8 mouse cellular contexts compared by ENCODE assay signal in genomic region chrX:98989574-98989973, GRCm38 (mm10). TPM values are rescaled to one million over a fixed set of nuclear protein-coding genes. Genes with fewer than 3 reads are reported as not detected.
DNase-seq lines count a peak whose midpoint lies in the region; ATAC-seq and TF ChIP-seq lines count a peak whose summit lies in the region.

No protein-coding gene starts in this region.

- TF ChIP-seq CTCF in brain, embryonic 14.5 days (IDR thresholded peaks at IDR 0.05; ENCODE audit: borderline replicate concordance, extremely low read depth, insufficient read depth, insufficient read length), result peak; percentile 70; the same call in 1 of the 2 replicates
- TF ChIP-seq CTCF in kidney, postnatal 0 days (IDR thresholded peaks at IDR 0.05; ENCODE audit: low read depth), result peak; percentile 82

- no peak for ATAC-seq in kidney, postnatal 0 days (replicated peaks; ENCODE audit: low FRiP score, low read depth)
- no peak for ATAC-seq in liver, embryonic 11.5 days (replicated peaks; ENCODE audit: low FRiP score)

- 49% methylated on average over 6 of the region's 6 CpGs for WGBS in kidney, postnatal 0 days
- 32% methylated on average over 6 of the region's 6 CpGs for WGBS in liver, embryonic 11.5 days

- TF ChIP-seq POLR2A in brain, embryonic 14.5 days (IDR thresholded peaks at IDR 0.05; ENCODE audit: borderline replicate concordance, extremely low read depth, insufficient read depth, insufficient read length, poor library complexity, severe bottlenecking), result no peak

- no peaks in the 10 kb centered on the region for H3K36me3 ChIP-seq in kidney, postnatal 0 days (ENCODE audit: insufficient read depth, low read length)
- no peaks in the 10 kb centered on the region for H3K36me3 ChIP-seq in liver, embryonic 11.5 days (ENCODE audit: control insufficient read depth, insufficient read depth, low read length)

- no peaks in the 10 kb centered on the region for H3K9me3 ChIP-seq in kidney, postnatal 0 days (replicated peaks; ENCODE audit: low read length)
- no peaks in the 10 kb centered on the region for H3K9me3 ChIP-seq in liver, embryonic 11.5 days (ENCODE audit: control insufficient read depth, low read length)

- H3K4me2 ChIP-seq in kidney, postnatal 0 days (ENCODE audit: low read length), result no peak overlapping the region
- H3K4me2 ChIP-seq in liver, embryonic 11.5 days, result no peak overlapping the region

- no peak overlapping the region for H3K4me3 ChIP-seq in kidney, postnatal 0 days (replicated peaks; ENCODE audit: low read depth, low read length)
- no peak overlapping the region for H3K4me3 ChIP-seq in liver, embryonic 11.5 days (ENCODE audit: low read depth, low read length)

- no peak overlapping the region for H3K27ac ChIP-seq in kidney, postnatal 0 days
- no peak overlapping the region for H3K27ac ChIP-seq in liver, embryonic 11.5 days (ENCODE audit: low read depth, low read length)

- DNase-seq in ovary, postnatal 14 days (ENCODE audit: low spot score), result peak; percentile 49
- no peak for DNase-seq in ovary, postnatal 10 days (ENCODE audit: low spot score)
- peak; percentile 50 for DNase-seq in brain, embryonic 14.5 days (ENCODE audit: low read depth)
- peak; percentile 8 to 33 for DNase-seq in frontal cortex, postnatal 10 days (ENCODE audit: low spot score in 2 of 2)
- DNase-seq in kidney, postnatal 0 days (ENCODE audit: low spot score), result peak; percentile 74
- DNase-seq in liver, embryonic 11.5 days (ENCODE audit: low spot score), result peak; percentile 39
- peak; percentile 20 for DNase-seq in retina, postnatal 7 days (ENCODE audit: low read depth, low spot score)
- DNase-seq in MN1 (ENCODE audit: low spot score), result no peak

- H3K9ac ChIP-seq in kidney, postnatal 0 days (ENCODE audit: low read depth, low read length), result no peak overlapping the region
- no peak overlapping the region for H3K9ac ChIP-seq in liver, embryonic 11.5 days (ENCODE audit: low read depth, low read length)

- H3K4me1 ChIP-seq in kidney, postnatal 0 days (replicated peaks; ENCODE audit: insufficient read depth, low read length), result no peaks in the 10 kb centered on the region
- H3K4me1 ChIP-seq in liver, embryonic 11.5 days (replicated peaks; ENCODE audit: control insufficient read depth, insufficient read depth, low read length), result no peaks in the 10 kb centered on the region

- peaks cover 4% of the 10 kb centered on the region; the same call in 1 of the 2 replicates for H3K27me3 ChIP-seq in kidney, postnatal 0 days (ENCODE audit: insufficient read depth, low read length)
- 0 out of 2 replicates have a peak, but pooled peaks cover 3% of the 10 kb centered on the region for H3K27me3 ChIP-seq in liver, embryonic 11.5 days (replicated peaks; ENCODE audit: control insufficient read depth, insufficient read depth, low read length)

RNA-seq across cellular contexts. Expression of gene Stard8, which starts 13.5 kb away (rescaled TPM):
- polyA plus RNA-seq in brain, embryonic 14.5 days (2012; rRNA removed), result 5.7 and 7.8 TPM in 2 replicates
- polyA plus RNA-seq in kidney, postnatal 0 days (2015; fragmentation: Nextera tagmentation; extraction: Ambion mirVana), result 18.5 and 20.4 TPM in 2 replicates
- 7.2 and 7.4 TPM in 2 replicates for polyA plus RNA-seq in liver, embryonic 11.5 days (2014; fragmentation: Nextera tagmentation; extraction: Ambion mirVana)

RNA-seq across cellular contexts. Expression of gene Yipf6, which starts 53.5 kb away (rescaled TPM):
- 15.8 and 17.8 TPM in 2 replicates for polyA plus RNA-seq in brain, embryonic 14.5 days (2012; rRNA removed)
- 21.2 and 22.3 TPM in 2 replicates for polyA plus RNA-seq in kidney, postnatal 0 days (2015; fragmentation: Nextera tagmentation; extraction: Ambion mirVana)
- polyA plus RNA-seq in liver, embryonic 11.5 days (2014; fragmentation: Nextera tagmentation; extraction: Ambion mirVana), result 23.1 and 24.4 TPM in 2 replicates

Comparison
In these comparisons a context has a peak if more than half of its experiments do, and no peak if none do; other contexts are left out.
1. DNase-seq: peak in ovary, postnatal 14 days (single experiment), brain, embryonic 14.5 days (single experiment), frontal cortex, postnatal 10 days (2 of 2), kidney, postnatal 0 days (single experiment), liver, embryonic 11.5 days (single experiment) and retina, postnatal 7 days (single experiment); none in ovary, postnatal 10 days (single experiment) and MN1 (single experiment).